Mouse (Mus musculus) heart, embryonic 10.5 days (tissue): ENCODE measurements around the gene Egfl7. TPM values are rescaled to one million over a fixed set of nuclear protein-coding genes. Genes with fewer than 3 reads are reported as not detected.

Source experiments
- DNase-seq: peaks from one replicate; pipeline ENCODE4 v3.0.0-alpha.2; 2017; ENCODE audit warnings: low spot score
- H3K27ac ChIP-seq: fragments of 300-500 bp; sonication (generic); 2 replicates; pipeline ENCODE4 v1.5.1; 2016; ENCODE audit warnings: mild to moderate bottlenecking
- H3K27me3 ChIP-seq: fragments of 300-500 bp; sonication (generic); 2 replicates; pipeline ENCODE4 v1.6.1; 2016; ENCODE audit warnings: mild to moderate bottlenecking; ENCODE audit not compliant: poor library complexity, insufficient read depth, severe bottlenecking
- H3K36me3 ChIP-seq: fragments of 300-500 bp; sonication (generic); 2 replicates; pipeline ENCODE4 v1.6.1; 2016; ENCODE audit warnings: mild to moderate bottlenecking, moderate library complexity
- H3K4me1 ChIP-seq: fragments of 300-500 bp; sonication (generic); 2 replicates; pipeline ENCODE4 v1.6.1; 2016; ENCODE audit warnings: mild to moderate bottlenecking
- H3K4me3 ChIP-seq: fragments of 300-500 bp; sonication (generic); 2 replicates; pipeline ENCODE4 v1.5.1; 2016; ENCODE audit warnings: mild to moderate bottlenecking, moderate library complexity
- H3K9me3 ChIP-seq: fragments of 300-500 bp; sonication (generic); 2 replicates; pipeline ENCODE4 v1.6.1; 2016; ENCODE audit warnings: mild to moderate bottlenecking, moderate library complexity
- WGBS: fragments of 180-500 bp; shearing (Covaris S2); methylation state at CpG from one replicate; pipeline ENCODE4 v1.1.7; 2016; 5-methylcytosine and 5-hydroxymethylcytosine counted together
- polyA plus RNA-seq: library from polyadenylated mRNA; unstranded; fragments of >200 nt; fragmentation: Nextera tagmentation; extraction: Ambion mirVana; gene quantifications from 2 replicates; pipeline ENCODE4 v1.2.1, GENCODE M21; 2016

The Egfl7 gene
- polyA plus RNA-seq, 1 experiment from 2014 or later: 186 TPM

GRCm38 (mm10) chr2:26609261-26609661, 29.4 kb downstream of the Egfl7 start:
- no peak for DNase-seq
- H3K27me3 ChIP-seq: peaks cover 8% of the 10 kb centered on the region; the same call in 1 of the 2 replicates
- H3K36me3 ChIP-seq: no peaks in the 10 kb centered on the region
- no peak overlapping the region for H3K4me3 ChIP-seq
- H3K4me1 ChIP-seq: peaks cover 28% of the 10 kb centered on the region
- no peak overlapping the region for H3K27ac ChIP-seq
- no peaks in the 10 kb centered on the region for H3K9me3 ChIP-seq

GRCm38 (mm10) chr2:26610526-26610925, 30.7 kb downstream of the Egfl7 start:
- WGBS: 76% methylated on average over 3 of the region's 3 CpGs
- no peak overlapping the region for H3K27ac ChIP-seq
- H3K4me3 ChIP-seq: no peak overlapping the region
- peaks cover 24% of the 10 kb centered on the region for H3K4me1 ChIP-seq
- H3K27me3 ChIP-seq: peaks cover 8% of the 10 kb centered on the region; the same call in 1 of the 2 replicates
- no peaks in the 10 kb centered on the region for H3K36me3 ChIP-seq
- no peak for DNase-seq
- H3K9me3 ChIP-seq: no peaks in the 10 kb centered on the region

GRCm38 (mm10) chr2:26611054-26611453, 31.2 kb downstream of the Egfl7 start:
- Histone ChIP-seq H3K36me3 (no peaks in the 10 kb centered on the region), H3K27me3 (peaks cover 8% of the 10 kb centered on the region; the same call in 1 of the 2 replicates), H3K4me1 (peaks cover 23% of the 10 kb centered on the region), H3K4me3 (no peak overlapping the region), H3K27ac (no peak overlapping the region), H3K9me3 (no peaks in the 10 kb centered on the region)
- DNase-seq: no peak

- no peaks in the 10 kb centered on the region for H3K9me3 ChIP-seq
- no peak for DNase-seq
- no peak overlapping the region for H3K4me3 ChIP-seq
- H3K4me1 ChIP-seq: peaks cover 14% of the 10 kb centered on the region
- H3K36me3 ChIP-seq: no peaks in the 10 kb centered on the region
- H3K27ac ChIP-seq: no peak overlapping the region
- H3K27me3 ChIP-seq: peaks cover 8% of the 10 kb centered on the region; the same call in 1 of the 2 replicates
These were observed 32.1 kb downstream of the Egfl7 start for GRCm38 (mm10) chr2:26611896-26612295.

GRCm38 (mm10) chr2:26614903-26615302, 35.1 kb downstream of the Egfl7 start:
- peaks cover 17% of the 10 kb centered on the region for H3K4me1 ChIP-seq
- 0 out of 2 replicates have a peak, but pooled peaks cover 9% of the 10 kb centered on the region for H3K27me3 ChIP-seq
- DNase-seq: no peak
- no peak overlapping the region for H3K4me3 ChIP-seq
- no peak overlapping the region for H3K27ac ChIP-seq
- 74% methylated on average over 5 of the region's 5 CpGs for WGBS
- no peaks in the 10 kb centered on the region for H3K36me3 ChIP-seq
- no peaks in the 10 kb centered on the region for H3K9me3 ChIP-seq

GRCm38 (mm10) chr2:26615459-26616124, 35.8 kb downstream of the Egfl7 start:
- no peak overlapping the region; the same call in 1 of the 2 replicates for H3K27ac ChIP-seq
- no peak for DNase-seq
- 0 out of 2 replicates have a peak, but pooled peaks cover 6% of the 10 kb centered on the region for H3K27me3 ChIP-seq
- no peaks in the 10 kb centered on the region for H3K36me3 ChIP-seq
- H3K9me3 ChIP-seq: no peaks in the 10 kb centered on the region
- 74% methylated on average over 4 of the region's 4 CpGs for WGBS
- no peak overlapping the region for H3K4me3 ChIP-seq
- H3K4me1 ChIP-seq: peaks cover 17% of the 10 kb centered on the region

GRCm38 (mm10) chr2:26617331-26617730, 37.5 kb downstream of the Egfl7 start:
- H3K4me3 ChIP-seq: no peak overlapping the region
- no peak for DNase-seq
- H3K27ac ChIP-seq: no peak overlapping the region
- 57% methylated on average over 6 of the region's 6 CpGs for WGBS
- H3K4me1 ChIP-seq: peaks cover 17% of the 10 kb centered on the region
- 0 out of 2 replicates have a peak, but pooled peaks cover 6% of the 10 kb centered on the region for H3K27me3 ChIP-seq
- no peaks in the 10 kb centered on the region for H3K36me3 ChIP-seq
- H3K9me3 ChIP-seq: no peaks in the 10 kb centered on the region

- no peak overlapping the region for H3K4me3 ChIP-seq
- no peak overlapping the region for H3K27ac ChIP-seq
- 0 out of 2 replicates have a peak, but pooled peaks cover 6% of the 10 kb centered on the region for H3K27me3 ChIP-seq
- no peak for DNase-seq
- no peaks in the 10 kb centered on the region for H3K36me3 ChIP-seq
- WGBS: 53% methylated on average over 7 of the region's 7 CpGs
- no peaks in the 10 kb centered on the region for H3K9me3 ChIP-seq
- H3K4me1 ChIP-seq: peaks cover 17% of the 10 kb centered on the region
These were observed 38.1 kb downstream of the Egfl7 start for GRCm38 (mm10) chr2:26617928-26618327.

GRCm38 (mm10) chr2:26621246-26621645, 41.4 kb downstream of the Egfl7 start:
- WGBS: 49% methylated on average over 2 of the region's 2 CpGs
- Histone ChIP-seq H3K4me1 (peaks cover 17% of the 10 kb centered on the region), H3K9me3 (no peaks in the 10 kb centered on the region), H3K36me3 (no peaks in the 10 kb centered on the region), H3K27ac (no peak overlapping the region), H3K27me3 (0 out of 2 replicates have a peak, but pooled peaks cover 6% of the 10 kb centered on the region), H3K4me3 (no peak overlapping the region)
- no peak for DNase-seq

GRCm38 (mm10) chr2:26622984-26623383, 43.2 kb downstream of the Egfl7 start:
- H3K4me3 ChIP-seq: no peak overlapping the region
- H3K9me3 ChIP-seq: no peaks in the 10 kb centered on the region
- H3K36me3 ChIP-seq: no peaks in the 10 kb centered on the region
- WGBS: 70% methylated on average over 5 of the region's 5 CpGs
- peaks cover 12% of the 10 kb centered on the region for H3K4me1 ChIP-seq
- no peak overlapping the region for H3K27ac ChIP-seq
- DNase-seq: no peak
- peaks cover 14% of the 10 kb centered on the region; the same call in 1 of the 2 replicates for H3K27me3 ChIP-seq

GRCm38 (mm10) chr2:26625419-26625818, 45.6 kb downstream of the Egfl7 start:
- no peaks in the 10 kb centered on the region for H3K36me3 ChIP-seq
- no peak overlapping the region for H3K27ac ChIP-seq
- peaks cover 19% of the 10 kb centered on the region; the same call in 1 of the 2 replicates for H3K27me3 ChIP-seq
- H3K9me3 ChIP-seq: no peaks in the 10 kb centered on the region
- DNase-seq: no peak
- H3K4me3 ChIP-seq: no peak overlapping the region
- H3K4me1 ChIP-seq: peaks cover 24% of the 10 kb centered on the region
- 78% methylated on average over 3 of the region's 3 CpGs for WGBS

- H3K27me3 ChIP-seq: peaks cover 23% of the 10 kb centered on the region; the same call in 1 of the 2 replicates
- H3K27ac ChIP-seq: no peak overlapping the region
- DNase-seq: no peak
- H3K9me3 ChIP-seq: no peaks in the 10 kb centered on the region
- no peak overlapping the region for H3K4me3 ChIP-seq
- H3K4me1 ChIP-seq: peaks cover 24% of the 10 kb centered on the region
- 57% methylated on average over 3 of the region's 3 CpGs for WGBS
- H3K36me3 ChIP-seq: no peaks in the 10 kb centered on the region
These were observed 46.3 kb downstream of the Egfl7 start for GRCm38 (mm10) chr2:26626081-26626480.

GRCm38 (mm10) chr2:26627921-26628739, 48.3 kb downstream of the Egfl7 start, which contains the start of gene Fam69b:
TSS of gene Fam69b (plus strand) at chr2:26628457.
- peaks cover 30% of the 10 kb centered on the region for H3K4me1 ChIP-seq
- WGBS: under 1% methylated on average over 70 of the region's 70 CpGs
- peak within 1 kb of the TSS; percentile 77 for H3K4me3 ChIP-seq
- no peaks in the 10 kb centered on the region for H3K9me3 ChIP-seq
- no peaks in the 10 kb centered on the region for H3K36me3 ChIP-seq
- peak within 1 kb of the TSS; percentile 88 for H3K27ac ChIP-seq
- peaks cover 23% of the 10 kb centered on the region; the same call in 1 of the 2 replicates for H3K27me3 ChIP-seq
- DNase-seq: no peak
